Mouse (Mus musculus) forebrain, postnatal 0 days (tissue): ENCODE data around the gene Cfb. TPM values are rescaled to one million over a fixed set of nuclear protein-coding genes. Genes with fewer than 3 reads are reported as not detected.
"Not testable (repeated sequence)": the region's sequence is repeated elsewhere in the genome, so short reads cannot be mapped to it uniquely, and the experiment has no call there.

ENCODE experiments used
- ATAC-seq: fragments of 200-750 bp; cut with Nextera tagmentation; 2 replicates; pipeline ENCODE4 v1.8.0; 2017; ENCODE audit warnings: mild to moderate bottlenecking, moderate library complexity
- DNase-seq: peaks from one replicate; pipeline ENCODE4 v3.0.0-alpha.2; 2015
- H3K27ac ChIP-seq: fragments of 300-500 bp; sonication (generic); 2 replicates; pipeline ENCODE4 v1.5.1; 2014; ENCODE audit warnings: low read depth, mild to moderate bottlenecking, antibody characterized with exemption, low read length, moderate library complexity, mixed read lengths
- H3K27me3 ChIP-seq: fragments of 300-500 bp; sonication (generic); 2 replicates; pipeline ENCODE4 v1.6.1; 2014; ENCODE audit warnings: mild to moderate bottlenecking, low read length, mixed read lengths; ENCODE audit not compliant: insufficient read depth
- H3K36me3 ChIP-seq: fragments of 300-500 bp; sonication (generic); 2 replicates; pipeline ENCODE4 v1.6.1; 2014; ENCODE audit warnings: mild to moderate bottlenecking, moderate library complexity; ENCODE audit not compliant: insufficient read depth
- H3K4me1 ChIP-seq: fragments of 300-500 bp; sonication (generic); 2 replicates; pipeline ENCODE4 v1.6.1; 2014; ENCODE audit warnings: antibody characterized with exemption; ENCODE audit not compliant: insufficient read depth
- H3K4me2 ChIP-seq: fragments of 300-500 bp; sonication (generic); 2 replicates; pipeline ENCODE4 v1.6.1; 2014; ENCODE audit warnings: low read depth, mild to moderate bottlenecking, moderate library complexity
- H3K4me3 ChIP-seq: fragments of 300-500 bp; sonication (generic); 2 replicates; pipeline ENCODE4 v1.5.1; 2014; ENCODE audit warnings: low read depth, low read length, mixed read lengths
- H3K9ac ChIP-seq: fragments of 300-500 bp; sonication (generic); 2 replicates; pipeline ENCODE4 v1.6.1; 2014; ENCODE audit warnings: mild to moderate bottlenecking
- H3K9me3 ChIP-seq: fragments of 300-500 bp; sonication (generic); 2 replicates; pipeline ENCODE4 v1.6.1; 2016; ENCODE audit warnings: low read length
- CTCF ChIP-seq: sonication (generic); IDR thresholded peaks from 2 replicates; pipeline ENCODE4 v1.5.1; 2016; ENCODE audit warnings: antibody characterized with exemption, control low read depth, low read depth
- WGBS: fragments of 180-500 bp; shearing (Covaris S2); extraction: QIAGEN DNeasy Blood & Tissue Kit; methylation state at CpG from one replicate; pipeline ENCODE4 v1.1.7; 2014; 5-methylcytosine and 5-hydroxymethylcytosine counted together
- polyA plus RNA-seq: library from polyadenylated mRNA; unstranded; fragments of >200 nt; fragmentation: Nextera tagmentation; extraction: Ambion mirVana; gene quantifications from 2 replicates; pipeline ENCODE4 v1.2.1, GENCODE M21; 2015
- total RNA-seq: library from RNA; depleted of rRNA; stranded (reverse); fragments of >200 nt; gene quantifications from 2 replicates; pipeline ENCODE4 v1.2.3, GENCODE M21; 2014; rRNA removed

Cfb gene
- total RNA-seq: 0.67 and 1.4 TPM in 2 replicates
- 1.0 and 1.7 TPM in 2 replicates for polyA plus RNA-seq

GRCm38 (mm10) chr17:34862416-34863081, at the start of gene Cfb:
TSS of gene Cfb (minus strand) at chr17:34862518.
- TF ChIP-seq CTCF: no peak
- Histone ChIP-seq H3K27me3 (no peaks in the 10 kb centered on the region), H3K4me1 (no peaks in the 10 kb centered on the region), H3K9me3 (no peaks in the 10 kb centered on the region), H3K4me3 (no peak within 1 kb of the TSS), H3K36me3 (no peaks in the 10 kb centered on the region), H3K27ac (no peak within 1 kb of the TSS), H3K9ac (no peak within 1 kb of the TSS), H3K4me2 (no peak within 1 kb of the TSS)
- ATAC-seq (no peak), DNase-seq (no peak)
- 68% methylated on average over 8 of the region's 8 CpGs for WGBS

DNA sequence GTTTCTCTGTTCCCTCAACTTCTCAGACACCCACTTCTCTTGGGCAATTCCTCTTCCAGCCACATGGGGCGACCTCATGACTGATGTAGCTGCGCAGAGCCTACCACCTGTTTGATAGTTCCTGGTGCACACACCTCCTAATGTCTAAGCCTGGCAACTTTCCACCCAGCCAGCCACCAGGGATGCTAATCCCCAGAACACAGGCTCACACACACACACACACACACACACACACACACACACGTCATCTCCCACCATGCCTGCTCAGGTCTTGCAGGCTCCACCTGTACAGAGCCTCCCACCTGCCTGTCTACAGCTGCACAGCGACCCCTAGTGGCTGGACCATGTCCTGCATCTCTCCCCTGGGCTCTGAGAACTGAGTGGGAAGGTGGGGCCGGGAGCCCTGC, 49.6 kb upstream of the Cfb start:
- Histone ChIP-seq H3K9ac (no peak overlapping the region), H3K36me3 (peaks cover 69% of the 10 kb centered on the region), H3K4me2 (no peak overlapping the region), H3K27me3 (no peaks in the 10 kb centered on the region), H3K27ac (no peak overlapping the region), H3K4me3 (no peak overlapping the region), H3K9me3 (no peaks in the 10 kb centered on the region), H3K4me1 (no peaks in the 10 kb centered on the region)
- TF ChIP-seq CTCF: peak; percentile 87
- DNase-seq (peak; percentile 75), ATAC-seq (peak; percentile 74)
- WGBS: 44% methylated on average over 5 of the region's 5 CpGs

GRCm38 (mm10) chr17:34910982-34911381, 48.7 kb upstream of the Cfb start:
- no peak overlapping the region for H3K9ac ChIP-seq
- H3K9me3 ChIP-seq: no peaks in the 10 kb centered on the region
- peaks cover 78% of the 10 kb centered on the region for H3K36me3 ChIP-seq
- ATAC-seq (no peak), DNase-seq (no peak)
- WGBS: 92% methylated on average over 10 of the region's 10 CpGs
- no peak for TF ChIP-seq CTCF
- H3K4me2 ChIP-seq: no peak overlapping the region
- H3K4me3 ChIP-seq: no peak overlapping the region
- H3K4me1 ChIP-seq: no peaks in the 10 kb centered on the region
- H3K27me3 ChIP-seq: no peaks in the 10 kb centered on the region
- no peak overlapping the region for H3K27ac ChIP-seq

DNA sequence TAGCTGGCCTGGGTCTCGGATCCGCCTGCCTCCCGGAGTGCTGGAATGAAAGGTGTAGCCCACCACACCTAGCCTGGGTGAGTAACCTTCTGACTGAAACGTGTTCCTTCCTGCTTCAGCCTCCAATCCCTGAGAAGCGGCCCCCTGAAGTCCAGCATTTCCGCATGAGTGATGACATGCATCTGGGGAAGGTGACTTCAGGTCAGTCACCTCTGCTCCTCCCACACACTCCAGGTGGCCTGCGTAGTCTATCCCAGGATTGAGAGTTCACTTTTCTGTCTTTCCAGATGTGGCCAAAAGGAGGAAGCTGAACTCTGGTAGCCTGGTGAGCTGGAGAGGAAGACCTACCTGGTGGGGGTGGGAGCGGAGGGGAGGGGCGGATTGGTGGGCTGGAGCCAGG, 40.6 kb upstream of the Cfb start:
- H3K27ac ChIP-seq: no peak overlapping the region
- WGBS: 90% methylated on average over 9 of the region's 9 CpGs
- peaks cover 62% of the 10 kb centered on the region for H3K36me3 ChIP-seq
- peaks cover 5% of the 10 kb centered on the region; the same call in 1 of the 2 replicates for H3K4me1 ChIP-seq
- ATAC-seq (no peak), DNase-seq (no peak)
- no peak overlapping the region for H3K4me2 ChIP-seq
- H3K27me3 ChIP-seq: no peaks in the 10 kb centered on the region
- no peaks in the 10 kb centered on the region for H3K9me3 ChIP-seq
- TF ChIP-seq CTCF: no peak
- no peak overlapping the region for H3K9ac ChIP-seq
- no peak overlapping the region for H3K4me3 ChIP-seq

GRCm38 (mm10) chr17:34901948-34902347, 39.6 kb upstream of the Cfb start:
- H3K27me3 ChIP-seq, DNase-seq, ATAC-seq, H3K9ac ChIP-seq, H3K27ac ChIP-seq, H3K4me1 ChIP-seq, H3K4me2 ChIP-seq, H3K4me3 ChIP-seq, H3K9me3 ChIP-seq: not testable (repeated sequence)
- WGBS: 95% methylated on average over 9 of the region's 10 CpGs
- H3K36me3 ChIP-seq: peaks cover 53% of the 10 kb centered on the region

DNA sequence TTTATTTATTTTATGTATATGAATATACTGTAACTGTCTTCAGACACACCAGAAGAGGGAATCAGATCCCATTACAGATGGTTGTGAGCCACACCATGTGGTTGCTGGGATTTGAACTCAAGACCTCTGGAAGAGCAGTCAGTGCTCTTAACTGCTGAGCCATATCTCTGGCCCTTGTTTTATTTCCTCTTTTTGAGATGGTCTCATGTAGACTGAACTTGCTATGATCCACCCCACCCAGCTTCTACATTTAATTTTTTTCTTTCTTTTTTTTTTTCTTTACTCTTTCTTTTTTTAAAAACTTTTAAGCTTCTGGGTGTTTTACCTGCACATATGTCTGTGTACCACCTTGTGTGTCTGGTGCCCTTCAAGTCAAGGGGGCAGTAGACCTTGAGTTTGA, 38.5 kb upstream of the Cfb start:
- H3K36me3 ChIP-seq: peaks cover 47% of the 10 kb centered on the region
- not testable (repeated sequence) for ATAC-seq, H3K4me3 ChIP-seq, H3K9ac ChIP-seq, DNase-seq, H3K9me3 ChIP-seq, H3K27me3 ChIP-seq, H3K27ac ChIP-seq, H3K4me1 ChIP-seq, H3K4me2 ChIP-seq

- DNase-seq (no peak), ATAC-seq (no peak)
- peaks cover 10% of the 10 kb centered on the region; the same call in 1 of the 2 replicates for H3K4me1 ChIP-seq
- H3K9ac ChIP-seq: peak overlapping the region; percentile 83
- no peak for TF ChIP-seq CTCF
- H3K36me3 ChIP-seq: peaks cover 37% of the 10 kb centered on the region
- H3K4me2 ChIP-seq: peak overlapping the region; percentile 89
- 2% methylated on average over 5 of the region's 5 CpGs for WGBS
- H3K27ac ChIP-seq: no peak overlapping the region
- no peaks in the 10 kb centered on the region for H3K27me3 ChIP-seq
- H3K4me3 ChIP-seq: peak overlapping the region; percentile 95
- H3K9me3 ChIP-seq: no peaks in the 10 kb centered on the region
Measured at GRCm38 (mm10) chr17:34899890-34900243, 37.5 kb upstream of the Cfb start.
